Comparison of ENCODE assay signal across 8 mouse cellular contexts in genomic region chr11:45991604-45992003, GRCm38 (mm10). TPM values are rescaled to one million over a fixed set of nuclear protein-coding genes. Genes with fewer than 3 reads are reported as not detected.
DNase-seq lines count a peak whose midpoint lies in the region; ATAC-seq lines count a peak whose summit lies in the region.

No protein-coding gene starts in this region.

- peak overlapping the region; percentile 30 for H3K4me3 ChIP-seq in heart, embryonic 11.5 days (ENCODE audit: low read depth, low read length)

- no peaks in the 10 kb centered on the region for H3K4me1 ChIP-seq in heart, embryonic 11.5 days (ENCODE audit: control insufficient read depth, insufficient read depth, low read length)

- no peaks in the 10 kb centered on the region for H3K9me3 ChIP-seq in heart, embryonic 11.5 days (replicated peaks; ENCODE audit: control insufficient read depth, low read length)

- peak; percentile 25 for DNase-seq in urinary bladder, postnatal 14 days (ENCODE audit: low spot score)
- DNase-seq in urinary bladder, postnatal 25 days (ENCODE audit: low spot score): no peak
- peak; percentile 16 to 48 for DNase-seq in kidney, postnatal 25 days
- DNase-seq in lung, postnatal 4 days: peak; percentile 48 to 57
- peak; percentile 44 for DNase-seq in yolk sac, embryonic 10.5 days (ENCODE audit: low spot score)
- no peak for DNase-seq in left cerebral cortex, adult 11 months (ENCODE audit: low spot score)

- H3K27ac ChIP-seq in heart, embryonic 11.5 days (ENCODE audit: low read depth, low read length): no peak overlapping the region

- H3K36me3 ChIP-seq in heart, embryonic 11.5 days (ENCODE audit: control insufficient read depth, insufficient read depth, low read length): no peaks in the 10 kb centered on the region

- peak overlapping the region; percentile 60; the same call in 1 of the 2 replicates for H3K9ac ChIP-seq in heart, embryonic 11.5 days (ENCODE audit: low read depth, low read length)

- no peak for ATAC-seq in heart, embryonic 11.5 days (replicated peaks; ENCODE audit: insufficient number of reproducible peaks, low FRiP score, low TSS enrichment)
- no peak for ATAC-seq in monocyte, adult 5-6 weeks (replicated peaks; ENCODE audit: insufficient number of reproducible peaks, low FRiP score, low TSS enrichment, poor library complexity, severe bottlenecking)

- H3K4me2 ChIP-seq in heart, embryonic 11.5 days: peak overlapping the region; percentile 67

- H3K27me3 ChIP-seq in heart, embryonic 11.5 days (ENCODE audit: control insufficient read depth, insufficient read depth, low read length): no peaks in the 10 kb centered on the region

- 6% methylated on average over 16 of the region's 16 CpGs for WGBS in heart, embryonic 11.5 days (ENCODE audit: insufficient replicate concordance)

RNA-seq across cellular contexts. Expression of gene Sox30, which starts 11.5 kb away (rescaled TPM):
- polyA plus RNA-seq in heart, embryonic 11.5 days (2014; fragmentation: Nextera tagmentation; extraction: Ambion mirVana): 0.07 and 0.40 TPM in 2 replicates
- total RNA-seq in monocyte, adult 5-6 weeks (2017): not detected in 3 replicates

RNA-seq across cellular contexts. Expression of gene Thg1l, which starts 36.3 kb away (rescaled TPM):
- polyA plus RNA-seq in heart, embryonic 11.5 days (2014; fragmentation: Nextera tagmentation; extraction: Ambion mirVana): 9.5 and 9.6 TPM in 2 replicates
- total RNA-seq in monocyte, adult 5-6 weeks (2017): 3.8 to 9.2 TPM (median 6.2 TPM) in 3 replicates

RNA-seq across cellular contexts. Expression of gene Lsm11, which starts 46.9 kb away (rescaled TPM):
- polyA plus RNA-seq in heart, embryonic 11.5 days (2014; fragmentation: Nextera tagmentation; extraction: Ambion mirVana): 10.3 and 11.0 TPM in 2 replicates
- 2.2 to 3.4 TPM (median 2.6 TPM) in 3 replicates for total RNA-seq in monocyte, adult 5-6 weeks (2017)

Comparison
In these comparisons a context has a peak if more than half of its experiments do, and no peak if none do; other contexts are left out.
1. DNase-seq: peak in urinary bladder, postnatal 14 days (single experiment), kidney, postnatal 25 days (2 of 2), lung, postnatal 4 days (2 of 2) and yolk sac, embryonic 10.5 days (single experiment); none in urinary bladder, postnatal 25 days (single experiment) and left cerebral cortex, adult 11 months (single experiment).